Mouse (Mus musculus) heart, adult 2 months (tissue): ENCODE results near the gene Lgr4. TPM values are rescaled to one million over a fixed set of nuclear protein-coding genes. Genes with fewer than 3 reads are reported as not detected.
A peak's percentile ranks its signal among the peaks of the same experiment; 100 is the strongest.

Experiments
- DNase-seq, 2 experiments: peaks; one replicate each; pipeline ENCODE4 v3.0.0; 2021
- H3K27ac ChIP-seq: fragments of 200-600 bp; 2 replicates; pipeline ENCODE4 v1.8.1; 2022
- H3K27me3 ChIP-seq: fragments of 200-500 bp; 2 replicates; pipeline ENCODE4 v1.6.1; 2012; ENCODE audit warnings: mild to moderate bottlenecking, low read length, inconsistent platforms, mixed read lengths; ENCODE audit not compliant: control insufficient read depth, insufficient read depth
- H3K36me3 ChIP-seq: fragments of 200-500 bp; 2 replicates; pipeline ENCODE4 v1.6.1; 2012; ENCODE audit warnings: low read length, inconsistent platforms; ENCODE audit not compliant: control insufficient read depth, insufficient read depth
- H3K4me1 ChIP-seq: fragments of 200-500 bp; 2 replicates; pipeline ENCODE4 v1.6.1; 2011; ENCODE audit warnings: low read length; ENCODE audit not compliant: control insufficient read depth, insufficient read depth
- H3K4me3 ChIP-seq: fragments of 200-600 bp; 2 replicates; pipeline ENCODE4 v1.8.1; 2022
- H3K79me2 ChIP-seq: fragments of 200-500 bp; replicated peaks from 2 replicates; pipeline ENCODE4 v1.6.1; 2012; ENCODE audit warnings: mild to moderate bottlenecking, inconsistent platforms, low read length, moderate library complexity, mixed read lengths; ENCODE audit not compliant: control insufficient read depth, insufficient read depth
- H3K9ac ChIP-seq: fragments of 200-500 bp; 2 replicates; pipeline ENCODE4 v1.6.1; 2012; ENCODE audit warnings: low read depth, mild to moderate bottlenecking, control low read depth, inconsistent platforms, low read length, mixed read lengths
- CTCF ChIP-seq: fragments of 200-600 bp; IDR thresholded peaks from 2 replicates; pipeline ENCODE4 v1.8.1; 2022; ENCODE audit warnings: antibody characterized with exemption, mild to moderate bottlenecking, moderate library complexity
- EP300 ChIP-seq: fragments of 200-500 bp; IDR thresholded peaks from 2 replicates; pipeline ENCODE4 v1.6.1; 2011; ENCODE audit warnings: low read depth, low read length, control low read depth; ENCODE audit not compliant: insufficient read depth
- POLR2A ChIP-seq: fragments of 200-500 bp; IDR thresholded peaks from 2 replicates; pipeline ENCODE4 v1.6.1; 2011; ENCODE audit warnings: mild to moderate bottlenecking, low read depth, low read length, control low read depth; ENCODE audit not compliant: insufficient read depth
- WGBS: fragments of 180-500 bp; shearing (Covaris S2); methylation state at CpG from one replicate; pipeline ENCODE4 v1.1.7; 2018; 5-methylcytosine and 5-hydroxymethylcytosine counted together
- intact Hi-C: fragments of 180-260 bp; cut with DNase I; formaldehyde crosslinking; loops from one replicate; pipeline ENCODE4 v1.15.1; 2025
- polyA plus RNA-seq: library from polyadenylated mRNA; depleted of rRNA; stranded (reverse); fragments of >200 nt; gene quantifications from 2 replicates; pipeline ENCODE4 v1.2.3, GENCODE M21; 2012
- total RNA-seq, 2 experiments: library from RNA; stranded (reverse); gene quantifications; 2 replicates each; pipeline ENCODE4 v1.2.3; 2021

Lgr4 gene
- total and polyA plus RNA-seq, 3 experiments, result 13.5 to 23.7 (median 22.1) TPM

- Histone ChIP-seq H3K36me3 (peaks cover 2% of the 10 kb centered on the region; the same call in 1 of the 2 replicates), H3K9ac (no peak overlapping the region), H3K4me3 (no peak overlapping the region), H3K79me2 (no peaks in the 10 kb centered on the region; the same call in 1 of the 2 replicates), H3K4me1 (peaks cover 4% of the 10 kb centered on the region), H3K27ac (no peak overlapping the region), H3K27me3 (no peaks in the 10 kb centered on the region)
- TF ChIP-seq EP300 (no peak), CTCF (no peak), POLR2A (no peak)
- 36% methylated on average over 9 of the region's 9 CpGs for WGBS
- intact Hi-C loops, result no loop called here
- DNase-seq, result peak; percentile 35 to 43
Measured at GRCm38 (mm10) chr2:109944995-109945394, 27.5 kb downstream of the Lgr4 start.

- no peak overlapping the region for H3K9ac ChIP-seq
- TF ChIP-seq POLR2A (no peak), EP300 (no peak), CTCF (no peak)
- peaks cover 3% of the 10 kb centered on the region for H3K36me3 ChIP-seq
- no peak overlapping the region for H3K4me3 ChIP-seq
- H3K27ac ChIP-seq, result no peak overlapping the region
- H3K27me3 ChIP-seq, result no peaks in the 10 kb centered on the region
- H3K79me2 ChIP-seq, result no peaks in the 10 kb centered on the region; the same call in 1 of the 2 replicates
- intact Hi-C loops, result no loop called here
- H3K4me1 ChIP-seq, result peaks cover 4% of the 10 kb centered on the region
- 82% methylated on average over 4 of the region's 4 CpGs for WGBS
- DNase-seq, result no peak
Measured at GRCm38 (mm10) chr2:109945532-109945931, 28.1 kb downstream of the Lgr4 start.

- TF ChIP-seq CTCF (no peak), EP300 (no peak), POLR2A (no peak)
- Histone ChIP-seq H3K79me2 (no peaks in the 10 kb centered on the region; the same call in 1 of the 2 replicates), H3K4me1 (peaks cover 6% of the 10 kb centered on the region), H3K27ac (no peak overlapping the region), H3K4me3 (no peak overlapping the region), H3K36me3 (peaks cover 6% of the 10 kb centered on the region), H3K9ac (no peak overlapping the region), H3K27me3 (no peaks in the 10 kb centered on the region)
- intact Hi-C loops, result no loop called here
- 80% methylated on average over 6 of the region's 6 CpGs for WGBS
- DNase-seq, result no peak
Measured at GRCm38 (mm10) chr2:109946426-109946825, 29.0 kb downstream of the Lgr4 start.

- no peak overlapping the region for H3K4me3 ChIP-seq
- H3K36me3 ChIP-seq, result peaks cover 5% of the 10 kb centered on the region
- DNase-seq, result no peak
- no peak overlapping the region for H3K9ac ChIP-seq
- H3K79me2 ChIP-seq, result no peaks in the 10 kb centered on the region
- TF ChIP-seq CTCF, result no peak
- no peak for TF ChIP-seq EP300
- intact Hi-C loops, result no loop called here
- H3K27me3 ChIP-seq, result no peaks in the 10 kb centered on the region
- H3K4me1 ChIP-seq, result peaks cover 6% of the 10 kb centered on the region
- no peak overlapping the region for H3K27ac ChIP-seq
Measured at GRCm38 (mm10) chr2:109949519-109949918, 32.1 kb downstream of the Lgr4 start.

- DNase-seq, result no peak
- no peak for TF ChIP-seq EP300
- TF ChIP-seq CTCF, result no peak
- no peak for TF ChIP-seq POLR2A
- H3K4me1 ChIP-seq, result peaks cover 6% of the 10 kb centered on the region
Measured at GRCm38 (mm10) chr2:109950311-109950710, 32.9 kb downstream of the Lgr4 start.

GRCm38 (mm10) chr2:109951050-109951449 is 33.6 kb downstream of the Lgr4 start:
- no peaks in the 10 kb centered on the region for H3K79me2 ChIP-seq
- intact Hi-C loops, result no loop called here
- H3K9ac ChIP-seq, result no peak overlapping the region
- peak in 1 of 2 experiments; percentile 10 for DNase-seq
- peaks cover 7% of the 10 kb centered on the region for H3K36me3 ChIP-seq
- WGBS, result 62% methylated on average over 4 of the region's 4 CpGs
- H3K27me3 ChIP-seq, result no peaks in the 10 kb centered on the region
- H3K4me1 ChIP-seq, result peaks cover 6% of the 10 kb centered on the region
- H3K4me3 ChIP-seq, result no peak overlapping the region
- TF ChIP-seq CTCF (no peak), EP300 (no peak), POLR2A (no peak)
- no peak overlapping the region for H3K27ac ChIP-seq

More at GRCm38 (mm10) chr2:109950311-109950710, 32.9 kb downstream of the Lgr4 start:
- H3K4me3 ChIP-seq, result no peak overlapping the region
- H3K27ac ChIP-seq, result no peak overlapping the region
- intact Hi-C loops, result no loop called here
- no peaks in the 10 kb centered on the region for H3K27me3 ChIP-seq
- H3K36me3 ChIP-seq, result peaks cover 7% of the 10 kb centered on the region
- 71% methylated on average over 3 of the region's 3 CpGs for WGBS
- no peaks in the 10 kb centered on the region for H3K79me2 ChIP-seq
- no peak overlapping the region for H3K9ac ChIP-seq
